ENCODE assay signal across 8 mouse cellular contexts in genomic region chr7:17027588-17028343, GRCm38 (mm10). TPM values are rescaled to one million over a fixed set of nuclear protein-coding genes. Genes with fewer than 3 reads are reported as not detected.
DNase-seq lines count a peak whose midpoint lies in the region; ATAC-seq lines count a peak whose summit lies in the region.

Gene Ppp5c, minus strand, starts transcription at chr7:17027924.

- under 1% methylated on average over 58 of the region's 58 CpGs for WGBS in heart, embryonic 14.5 days
- under 1% methylated on average over 58 of the region's 58 CpGs for WGBS in liver, embryonic 13.5 days (ENCODE audit: insufficient replicate concordance)
- under 1% methylated on average over 58 of the region's 58 CpGs for WGBS in stomach, embryonic 16.5 days

- peak within 1 kb of the TSS; percentile 95 for H3K4me3 ChIP-seq in brown adipose tissue, adult 24 weeks (ENCODE audit: insufficient read depth, low read depth, low read length)
- H3K4me3 ChIP-seq in heart, embryonic 14.5 days (ENCODE audit: control insufficient read depth in 1 of 2, insufficient read depth in 1 of 2, low read depth in 1 of 2, low read length in 2 of 2) = peak within 1 kb of the TSS; percentile 81 to 83
- H3K4me3 ChIP-seq in liver, embryonic 13.5 days (replicated peaks) = peak within 1 kb of the TSS; percentile 94
- peak within 1 kb of the TSS; percentile 79 for H3K4me3 ChIP-seq in stomach, embryonic 16.5 days (replicated peaks; ENCODE audit: low read length)

- DNase-seq in CD4-positive, CD25-positive, alpha-beta regulatory T cell, adult 2 months (ENCODE audit: low read depth, low spot score) = peak; percentile 84
- peak; percentile 61 for DNase-seq in fibroblast of lung, adult 2 months (ENCODE audit: low read depth)
- DNase-seq in kidney, postnatal 14 days = peak; percentile 96
- peak; percentile 82 for DNase-seq in liver, embryonic 13.5 days
- DNase-seq in neural tube, embryonic 10.5 days (ENCODE audit: extremely low spot score, low spot score) = peak; percentile 97

- ATAC-seq in heart, embryonic 14.5 days (ENCODE audit: insufficient number of reproducible peaks, insufficient read depth, low FRiP score, low read depth) = peak; percentile 81
- peak; percentile 82 for ATAC-seq in liver, embryonic 13.5 days (ENCODE audit: low read depth)
- ATAC-seq in stomach, embryonic 16.5 days (ENCODE audit: insufficient read depth, low FRiP score) = peak; percentile 87

- no peaks in the 10 kb centered on the region for H3K9me3 ChIP-seq in heart, embryonic 14.5 days (ENCODE audit: control insufficient read depth, low read length)
- H3K9me3 ChIP-seq in liver, embryonic 13.5 days (replicated peaks) = no peaks in the 10 kb centered on the region
- no peaks in the 10 kb centered on the region for H3K9me3 ChIP-seq in stomach, embryonic 16.5 days (replicated peaks; ENCODE audit: control insufficient read depth, low read length)

- H3K27me3 ChIP-seq in heart, embryonic 14.5 days (ENCODE audit: control insufficient read depth, insufficient read depth, low read length) = no peaks in the 10 kb centered on the region
- no peaks in the 10 kb centered on the region for H3K27me3 ChIP-seq in liver, embryonic 13.5 days
- no peaks in the 10 kb centered on the region for H3K27me3 ChIP-seq in stomach, embryonic 16.5 days (ENCODE audit: control insufficient read depth, insufficient read depth, low read length)

- peak within 1 kb of the TSS; percentile 95 for H3K27ac ChIP-seq in brown adipose tissue, adult 24 weeks (replicated peaks; ENCODE audit: low read depth, low read length)
- H3K27ac ChIP-seq in heart, embryonic 14.5 days (replicated peaks in 1 of 2; ENCODE audit: control insufficient read depth in 1 of 2, insufficient read depth in 1 of 2, low read depth in 2 of 2, low read length in 2 of 2) = peak within 1 kb of the TSS; percentile 91 to 95
- peak within 1 kb of the TSS; percentile 85 for H3K27ac ChIP-seq in liver, embryonic 13.5 days
- H3K27ac ChIP-seq in stomach, embryonic 16.5 days (ENCODE audit: low read length) = peak within 1 kb of the TSS; percentile 95

- H3K4me1 ChIP-seq in brown adipose tissue, adult 24 weeks (ENCODE audit: control insufficient read depth, insufficient read depth, insufficient read length, low read length) = peaks cover 35% of the 10 kb centered on the region
- H3K4me1 ChIP-seq in heart, embryonic 14.5 days (ENCODE audit: control insufficient read depth in 2 of 2, insufficient read depth in 2 of 2, low read length in 2 of 2) = peaks cover 39 to 43% of the 10 kb centered on the region in 2 experiments
- peaks cover 58% of the 10 kb centered on the region for H3K4me1 ChIP-seq in liver, embryonic 13.5 days (replicated peaks)
- peaks cover 37% of the 10 kb centered on the region for H3K4me1 ChIP-seq in stomach, embryonic 16.5 days (ENCODE audit: control insufficient read depth, insufficient read depth, low read length)

- peaks cover 28% of the 10 kb centered on the region for H3K36me3 ChIP-seq in heart, embryonic 14.5 days (ENCODE audit: control insufficient read depth, insufficient read depth, low read length)
- peaks cover 33% of the 10 kb centered on the region for H3K36me3 ChIP-seq in liver, embryonic 13.5 days
- H3K36me3 ChIP-seq in stomach, embryonic 16.5 days (ENCODE audit: control insufficient read depth, insufficient read depth, low read length) = no peaks in the 10 kb centered on the region; the same call in 1 of the 2 replicates

- H3K9ac ChIP-seq in heart, embryonic 14.5 days (ENCODE audit: low read length) = peak within 1 kb of the TSS; percentile 86
- peak within 1 kb of the TSS; percentile 93 for H3K9ac ChIP-seq in liver, embryonic 13.5 days
- H3K9ac ChIP-seq in stomach, embryonic 16.5 days (ENCODE audit: low read length) = peak within 1 kb of the TSS; percentile 94

- peak within 1 kb of the TSS; percentile 68 for H3K4me2 ChIP-seq in heart, embryonic 14.5 days (ENCODE audit: low read length)
- peak within 1 kb of the TSS; percentile 81 for H3K4me2 ChIP-seq in liver, embryonic 13.5 days
- peak within 1 kb of the TSS; percentile 58 for H3K4me2 ChIP-seq in stomach, embryonic 16.5 days (ENCODE audit: low read depth, low read length)

RNA-seq across cellular contexts. Expression of gene Ppp5c, which starts in this region (rescaled TPM):
- 36.7 and 41.0 TPM in 2 replicates for polyA plus RNA-seq in brown adipose tissue, adult 24 weeks (2012; ENCODE audit: insufficient read depth, insufficient read length, missing spikeins)
- 88.4 and 89.1 TPM in 2 replicates for polyA plus RNA-seq in heart, embryonic 14.5 days (2014; fragmentation: Nextera tagmentation; extraction: Ambion mirVana)
- polyA plus RNA-seq in liver, embryonic 13.5 days (2015; fragmentation: Nextera tagmentation; extraction: Ambion mirVana) = 54.0 and 61.1 TPM in 2 replicates
- 87.9 and 95.6 TPM in 2 replicates for polyA plus RNA-seq in stomach, embryonic 16.5 days (2015; fragmentation: Nextera tagmentation; extraction: Ambion mirVana)

Comparison
In these comparisons a context has a peak if more than half of its experiments do, and no peak if none do; other contexts are left out.
1. Peak in every context shown above with its lines: DNase-seq, ATAC-seq, H3K4me3 ChIP-seq and H3K27ac ChIP-seq.